Mouse (Mus musculus): Measurements from ENCODE around the gene Tcte3. TPM values are rescaled to one million over a fixed set of nuclear protein-coding genes. Genes with fewer than 3 reads are reported as not detected.
A peak's percentile ranks its signal among the peaks of the same experiment; 100 is the strongest.

The Tcte3 gene
- polyA plus RNA-seq, 1 experiment from 2014 or later, result not detected

DNA sequence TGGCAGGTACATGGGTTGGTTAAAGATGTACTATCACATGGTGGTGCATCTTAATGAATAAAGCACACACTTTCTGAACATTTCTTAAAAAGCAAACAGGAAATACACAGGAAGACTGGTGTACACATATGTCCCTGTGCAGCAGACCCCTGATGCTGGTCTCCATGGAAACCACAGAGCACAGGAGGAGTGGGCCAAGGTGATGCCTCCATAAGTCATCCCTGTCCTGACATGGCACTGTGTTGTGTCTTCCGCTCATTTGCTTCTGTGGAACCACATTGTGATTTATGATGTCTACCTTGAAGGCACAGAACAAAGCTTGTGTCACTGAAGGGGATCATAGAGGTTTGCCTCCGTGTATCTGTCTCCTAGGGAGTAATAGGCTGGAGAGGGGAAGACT, 30.9 kb upstream of the Tcte3 start:
- no peak overlapping the region for H3K4me2 ChIP-seq
- no peaks in the 10 kb centered on the region for H3K36me3 ChIP-seq (ENCODE audit: insufficient read depth)
- TF ChIP-seq CTCF (IDR thresholded peaks at IDR 0.05; ENCODE audit: low read depth), result no peak
- no peaks in the 10 kb centered on the region for H3K4me1 ChIP-seq (ENCODE audit: insufficient read depth)
- no peak overlapping the region for H3K4me3 ChIP-seq (ENCODE audit: low read depth, low read length)
- no peak overlapping the region for H3K9ac ChIP-seq
- no peaks in the 10 kb centered on the region for H3K27me3 ChIP-seq (ENCODE audit: insufficient read depth, low read length)
- ATAC-seq (ENCODE audit: insufficient read depth) (no peak), DNase-seq (no peak)
- no peaks in the 10 kb centered on the region for H3K9me3 ChIP-seq (ENCODE audit: low read depth, low read length)
- 85% methylated on average over 2 of the region's 2 CpGs for WGBS
- no peak overlapping the region for H3K27ac ChIP-seq (ENCODE audit: low read depth)

DNA sequence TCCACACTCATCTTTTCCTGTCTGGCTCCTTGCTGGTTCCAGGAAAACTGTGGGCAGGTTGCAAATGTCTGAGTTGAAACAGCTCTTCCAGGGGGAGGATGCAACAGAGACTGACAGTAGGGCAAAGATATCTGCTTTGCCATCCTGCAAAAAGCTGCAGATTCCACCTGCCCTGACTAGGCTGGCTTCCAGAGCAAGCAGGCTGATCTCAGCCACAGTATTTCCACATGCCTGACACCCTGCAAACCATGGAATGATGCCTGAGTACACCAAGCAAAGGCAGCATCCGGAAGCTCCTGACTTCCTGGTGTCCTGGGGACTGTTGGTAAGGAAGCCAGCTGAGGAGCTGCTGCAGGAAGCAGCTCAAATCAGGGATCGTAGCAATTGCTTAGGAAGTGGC, 27.8 kb upstream of the Tcte3 start:
- Histone ChIP-seq H3K9me3 (ENCODE audit: low read depth, low read length) (no peaks in the 10 kb centered on the region), H3K9ac (no peak overlapping the region), H3K4me1 (ENCODE audit: insufficient read depth) (no peaks in the 10 kb centered on the region), H3K27me3 (ENCODE audit: insufficient read depth, low read length) (no peaks in the 10 kb centered on the region), H3K36me3 (ENCODE audit: insufficient read depth) (no peaks in the 10 kb centered on the region), H3K4me2 (no peak overlapping the region), H3K27ac (ENCODE audit: low read depth) (no peak overlapping the region), H3K4me3 (ENCODE audit: low read depth, low read length) (no peak overlapping the region)
- WGBS, result 56% methylated on average over 2 of the region's 2 CpGs
- no peak for TF ChIP-seq CTCF (IDR thresholded peaks at IDR 0.05; ENCODE audit: low read depth)
- DNase-seq, result peak; percentile 42
- no peak for ATAC-seq (ENCODE audit: insufficient read depth)

DNA sequence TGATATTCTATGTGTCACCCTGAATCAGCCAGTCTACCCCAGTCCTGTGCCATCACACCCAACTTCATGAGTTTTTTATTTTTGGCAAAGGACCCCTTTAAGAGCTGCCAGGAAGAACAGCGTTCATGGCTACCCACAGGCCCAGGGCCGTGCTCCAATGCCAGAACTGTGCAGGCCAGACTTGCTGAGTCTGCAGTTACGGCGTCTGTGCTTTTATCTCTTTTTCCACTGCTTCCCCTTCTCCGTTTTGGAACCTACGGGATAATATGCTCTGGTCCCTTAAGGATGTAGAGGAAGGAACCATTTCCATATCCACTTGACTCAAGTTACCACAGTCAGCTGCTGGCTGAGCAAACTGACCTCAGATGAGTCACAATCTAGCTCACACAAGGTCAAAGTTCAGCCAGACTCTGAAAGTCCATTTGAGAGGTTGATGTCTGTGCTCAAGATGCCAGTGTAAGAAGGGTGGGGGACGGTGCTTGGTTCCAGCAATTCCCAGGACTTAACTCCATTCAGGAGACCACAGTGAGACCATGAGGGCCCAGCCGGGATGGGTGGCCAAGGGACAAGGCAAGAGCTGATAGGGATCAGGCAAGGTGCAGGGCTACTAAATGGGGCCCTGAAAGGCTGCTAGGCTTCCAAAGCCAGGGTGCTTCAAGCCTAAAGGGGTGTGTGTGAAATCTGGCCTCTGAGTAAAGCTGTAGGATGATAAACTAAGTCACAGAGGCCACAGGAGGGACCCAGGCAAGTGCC, 26.9 kb upstream of the Tcte3 start:
- H3K4me3 ChIP-seq (ENCODE audit: low read depth, low read length), result no peak overlapping the region
- H3K36me3 ChIP-seq (ENCODE audit: insufficient read depth), result no peaks in the 10 kb centered on the region
- H3K4me2 ChIP-seq, result no peak overlapping the region
- DNase-seq (peak; percentile 30), ATAC-seq (ENCODE audit: insufficient read depth) (no peak)
- H3K27ac ChIP-seq (ENCODE audit: low read depth), result no peak overlapping the region
- no peak for TF ChIP-seq CTCF (IDR thresholded peaks at IDR 0.05; ENCODE audit: low read depth)
- H3K4me1 ChIP-seq (ENCODE audit: insufficient read depth), result no peaks in the 10 kb centered on the region
- WGBS, result 48% methylated on average over 8 of the region's 8 CpGs
- H3K9ac ChIP-seq, result no peak overlapping the region
- no peaks in the 10 kb centered on the region for H3K9me3 ChIP-seq (ENCODE audit: low read depth, low read length)
- H3K27me3 ChIP-seq (ENCODE audit: insufficient read depth, low read length), result no peaks in the 10 kb centered on the region

DNA sequence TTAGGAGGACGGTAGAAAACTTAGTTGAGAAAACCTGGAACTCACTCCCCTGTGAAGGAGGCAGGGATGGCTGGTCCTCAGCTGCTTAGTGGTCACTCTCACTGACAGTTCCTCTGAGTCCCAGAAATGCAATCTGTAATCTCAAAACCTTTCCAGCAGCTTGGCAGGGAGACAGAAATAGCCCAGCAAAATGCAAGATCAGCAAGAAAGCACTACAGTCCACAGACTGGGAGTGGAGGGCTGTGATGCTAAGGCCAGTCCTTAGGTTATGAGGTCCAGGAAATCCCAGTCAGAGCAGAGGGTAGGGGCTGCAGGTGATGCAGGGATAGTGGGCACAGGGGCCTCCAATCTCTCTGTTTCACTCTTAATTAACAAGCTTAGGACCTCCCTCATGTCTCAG, 25.6 kb upstream of the Tcte3 start:
- Histone ChIP-seq H3K9me3 (ENCODE audit: low read depth, low read length) (no peaks in the 10 kb centered on the region), H3K4me2 (no peak overlapping the region), H3K4me3 (ENCODE audit: low read depth, low read length) (no peak overlapping the region), H3K4me1 (ENCODE audit: insufficient read depth) (no peaks in the 10 kb centered on the region), H3K27me3 (ENCODE audit: insufficient read depth, low read length) (no peaks in the 10 kb centered on the region), H3K36me3 (ENCODE audit: insufficient read depth) (peaks cover 2% of the 10 kb centered on the region; the same call in 1 of the 2 replicates), H3K9ac (no peak overlapping the region), H3K27ac (ENCODE audit: low read depth) (no peak overlapping the region)
- peak; percentile 51 for DNase-seq
- ATAC-seq (ENCODE audit: insufficient read depth), result no peak
- TF ChIP-seq CTCF (IDR thresholded peaks at IDR 0.05; ENCODE audit: low read depth), result no peak
- WGBS, result 64% methylated on average over 1 of the region's 1 CpGs

DNA sequence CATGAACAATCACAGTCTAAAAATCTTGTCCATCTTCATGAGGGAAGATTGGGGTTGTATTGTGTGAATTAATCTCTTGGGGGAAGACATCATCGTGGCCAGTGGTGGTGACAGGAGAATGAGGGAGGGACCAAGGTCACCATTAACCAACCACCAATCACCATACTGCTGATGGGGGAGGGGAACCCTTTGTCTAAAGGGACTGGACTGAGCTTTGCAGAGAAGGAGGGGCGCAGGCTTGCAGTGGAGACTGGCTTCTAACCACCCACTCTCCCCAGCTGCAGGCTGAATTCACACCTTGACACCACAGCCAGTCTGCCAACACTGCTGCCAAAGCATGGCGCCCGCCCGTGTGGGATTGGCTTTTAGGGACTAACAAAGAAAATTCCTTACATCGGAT, 24.8 kb upstream of the Tcte3 start:
- TF ChIP-seq CTCF (IDR thresholded peaks at IDR 0.05; ENCODE audit: low read depth), result no peak
- H3K27me3 ChIP-seq (ENCODE audit: insufficient read depth, low read length), result no peaks in the 10 kb centered on the region
- no peak overlapping the region for H3K4me2 ChIP-seq
- no peak overlapping the region for H3K27ac ChIP-seq (ENCODE audit: low read depth)
- peaks cover 3% of the 10 kb centered on the region; the same call in 1 of the 2 replicates for H3K36me3 ChIP-seq (ENCODE audit: insufficient read depth)
- no peak overlapping the region for H3K4me3 ChIP-seq (ENCODE audit: low read depth, low read length)
- 51% methylated on average over 6 of the region's 6 CpGs for WGBS
- DNase-seq (peak; percentile 25), ATAC-seq (ENCODE audit: insufficient read depth) (peak; percentile 56; the same call in 1 of the 2 replicates)
- no peak overlapping the region for H3K9ac ChIP-seq
- no peaks in the 10 kb centered on the region for H3K9me3 ChIP-seq (ENCODE audit: low read depth, low read length)
- no peaks in the 10 kb centered on the region for H3K4me1 ChIP-seq (ENCODE audit: insufficient read depth)

DNA sequence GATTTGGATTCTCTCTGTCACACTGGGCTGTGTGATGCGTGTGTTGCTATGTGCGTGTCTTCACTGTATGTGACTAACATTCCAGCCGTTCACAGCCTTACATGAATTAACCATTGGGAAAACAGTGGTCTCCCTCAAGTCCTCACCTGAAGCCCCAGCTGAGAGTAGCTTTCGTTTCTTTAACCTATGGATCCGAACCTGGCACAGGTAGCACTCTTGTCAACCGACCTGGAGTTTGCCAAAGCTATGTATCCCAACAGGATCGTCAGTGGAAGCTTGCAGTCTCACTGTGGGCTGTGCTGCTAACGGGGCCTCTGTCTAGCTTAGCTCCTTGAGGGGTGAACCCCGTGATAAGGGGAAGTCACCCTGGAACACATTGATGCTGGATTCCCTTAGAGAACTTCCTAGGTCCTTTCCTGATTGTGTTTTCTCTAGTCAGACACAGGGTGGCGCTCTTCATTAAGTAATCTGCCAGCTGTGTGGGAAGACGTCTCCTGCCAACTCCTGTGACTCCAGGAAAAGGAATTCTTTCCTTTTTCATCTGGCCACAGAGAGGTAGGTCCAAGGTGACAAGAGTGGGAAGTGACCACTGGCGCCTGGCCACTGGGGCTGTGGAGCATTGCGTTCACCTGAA, 24.2 kb upstream of the Tcte3 start:
- ATAC-seq (ENCODE audit: insufficient read depth) (peak; percentile 74), DNase-seq (peak; percentile 86)
- H3K27me3 ChIP-seq (ENCODE audit: insufficient read depth, low read length), result no peaks in the 10 kb centered on the region
- WGBS, result 40% methylated on average over 13 of the region's 13 CpGs
- TF ChIP-seq CTCF (IDR thresholded peaks at IDR 0.05; ENCODE audit: low read depth), result peak; percentile 79
- peaks cover 4% of the 10 kb centered on the region; the same call in 1 of the 2 replicates for H3K36me3 ChIP-seq (ENCODE audit: insufficient read depth)
- no peaks in the 10 kb centered on the region for H3K9me3 ChIP-seq (ENCODE audit: low read depth, low read length)
- no peak overlapping the region for H3K27ac ChIP-seq (ENCODE audit: low read depth)
- no peaks in the 10 kb centered on the region for H3K4me1 ChIP-seq (ENCODE audit: insufficient read depth)
- H3K4me3 ChIP-seq (ENCODE audit: low read depth, low read length), result no peak overlapping the region
- no peak overlapping the region for H3K9ac ChIP-seq
- no peak overlapping the region for H3K4me2 ChIP-seq

DNA sequence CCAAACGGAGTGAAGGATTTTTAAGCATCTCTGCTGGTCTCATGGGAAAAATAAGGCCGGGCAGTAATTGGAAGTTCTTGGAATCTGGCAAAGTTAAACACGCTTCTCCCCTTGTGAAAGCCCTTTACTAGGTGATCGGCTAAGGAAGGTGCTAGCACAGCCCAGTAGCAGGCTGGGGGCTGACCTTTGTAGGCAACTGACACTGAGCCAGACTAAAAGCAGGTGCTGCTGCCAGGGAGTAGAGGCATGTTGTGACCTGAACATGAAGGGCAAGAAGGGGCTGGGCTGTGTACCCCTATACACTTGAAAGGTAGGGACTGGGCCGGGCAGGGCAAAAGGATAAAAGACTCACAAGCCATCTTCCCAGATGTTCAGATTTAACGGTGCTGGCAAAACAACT, 19.1 kb upstream of the Tcte3 start:
- WGBS, result 91% methylated on average over 6 of the region's 6 CpGs
- Histone ChIP-seq H3K27ac (ENCODE audit: low read depth) (no peak overlapping the region), H3K36me3 (ENCODE audit: insufficient read depth) (peaks cover 27% of the 10 kb centered on the region)

More for the DNA sequence above, 19.1 kb upstream of the Tcte3 start:
- no peak overlapping the region for H3K4me3 ChIP-seq (ENCODE audit: low read depth, low read length)
- no peak for TF ChIP-seq CTCF (IDR thresholded peaks at IDR 0.05; ENCODE audit: low read depth)
- no peaks in the 10 kb centered on the region for H3K27me3 ChIP-seq (ENCODE audit: insufficient read depth, low read length)
- H3K9ac ChIP-seq, result no peak overlapping the region
- DNase-seq (no peak), ATAC-seq (ENCODE audit: insufficient read depth) (no peak)
- H3K4me1 ChIP-seq (ENCODE audit: insufficient read depth), result no peaks in the 10 kb centered on the region
- no peaks in the 10 kb centered on the region for H3K9me3 ChIP-seq (ENCODE audit: low read depth, low read length)
- no peak overlapping the region for H3K4me2 ChIP-seq

Data from lung, embryonic 14.5 days (tissue).